Comparison of ENCODE assay signal across 8 mouse cellular contexts in genomic region chr16:22266384-22266783, GRCm38 (mm10). TPM values are rescaled to one million over a fixed set of nuclear protein-coding genes. Genes with fewer than 3 reads are reported as not detected.
DNase-seq lines count a peak whose midpoint lies in the region; ATAC-seq and TF ChIP-seq lines count a peak whose summit lies in the region.

No protein-coding gene starts in this region.

- H3K36me3 ChIP-seq in liver, embryonic 11.5 days (ENCODE audit: control insufficient read depth, insufficient read depth, low read length): no peaks in the 10 kb centered on the region
- H3K36me3 ChIP-seq in embryonic facial prominence, embryonic 14.5 days (ENCODE audit: control insufficient read depth, insufficient read depth, low read length): no peaks in the 10 kb centered on the region
- H3K36me3 ChIP-seq in limb, embryonic 11.5 days (ENCODE audit: control insufficient read depth, insufficient read depth, low read length): no peaks in the 10 kb centered on the region

- peaks cover 18% of the 10 kb centered on the region for H3K4me1 ChIP-seq in liver, embryonic 11.5 days (replicated peaks; ENCODE audit: control insufficient read depth, insufficient read depth, low read length)
- H3K4me1 ChIP-seq in embryonic facial prominence, embryonic 14.5 days (ENCODE audit: control insufficient read depth, insufficient read depth, low read length): peaks cover 10% of the 10 kb centered on the region
- H3K4me1 ChIP-seq in limb, embryonic 11.5 days (ENCODE audit: control insufficient read depth, insufficient read depth, low read length): 0 out of 2 replicates have a peak, but pooled peaks cover 8% of the 10 kb centered on the region
- H3K4me1 ChIP-seq in olfactory bulb, adult 2 months (ENCODE audit: control insufficient read depth, insufficient read depth, low read length): no peaks in the 10 kb centered on the region

- no peaks in the 10 kb centered on the region for H3K9me3 ChIP-seq in liver, embryonic 11.5 days (ENCODE audit: control insufficient read depth, low read length)
- no peaks in the 10 kb centered on the region for H3K9me3 ChIP-seq in embryonic facial prominence, embryonic 14.5 days (ENCODE audit: control insufficient read depth, low read length)
- no peaks in the 10 kb centered on the region for H3K9me3 ChIP-seq in limb, embryonic 11.5 days (ENCODE audit: control insufficient read depth, low read length)

- 35% methylated on average over 8 of the region's 8 CpGs for WGBS in liver, embryonic 11.5 days
- 38% methylated on average over 8 of the region's 8 CpGs for WGBS in embryonic facial prominence, embryonic 14.5 days
- 44% methylated on average over 8 of the region's 8 CpGs for WGBS in limb, embryonic 11.5 days
- WGBS in olfactory bulb, adult 2 months: 41% methylated on average over 8 of the region's 8 CpGs

- peak overlapping the region; percentile 100 for H3K4me3 ChIP-seq in liver, embryonic 11.5 days (ENCODE audit: low read depth, low read length)
- peak overlapping the region; percentile 64 for H3K4me3 ChIP-seq in embryonic facial prominence, embryonic 14.5 days (ENCODE audit: low read depth, low read length)
- peak overlapping the region; percentile 99 for H3K4me3 ChIP-seq in limb, embryonic 11.5 days (ENCODE audit: low read depth, low read length)
- no peak overlapping the region for H3K4me3 ChIP-seq in olfactory bulb, adult 2 months (ENCODE audit: insufficient read depth, low read depth, low read length)

- TF ChIP-seq CTCF in olfactory bulb, adult 2 months (IDR thresholded peaks at IDR 0.05; ENCODE audit: insufficient read depth, low read depth, low read length): no peak

- H3K9ac ChIP-seq in liver, embryonic 11.5 days (ENCODE audit: low read depth, low read length): peak overlapping the region; percentile 100
- H3K9ac ChIP-seq in embryonic facial prominence, embryonic 14.5 days (ENCODE audit: low read depth, low read length): peak overlapping the region; percentile 68
- peak overlapping the region; percentile 73 for H3K9ac ChIP-seq in limb, embryonic 11.5 days (ENCODE audit: low read length)

- DNase-seq in liver, embryonic 11.5 days (ENCODE audit: low spot score): no peak
- no peak for DNase-seq in liver
- DNase-seq in embryonic facial prominence, embryonic 14.5 days (ENCODE audit: low spot score): peak; percentile 11
- DNase-seq in limb, embryonic 11.5 days (ENCODE audit: low spot score): peak; percentile 51
- DNase-seq in cerebellum, adult 9-10 months: no peak
- DNase-seq in kidney, postnatal 25 days: no peak
- DNase-seq in layer of hippocampus, postnatal 25 days (ENCODE audit: extremely low spot score in 1 of 2, low spot score in 1 of 2): no peak

- no peaks in the 10 kb centered on the region for H3K27me3 ChIP-seq in liver, embryonic 11.5 days (replicated peaks; ENCODE audit: control insufficient read depth, insufficient read depth, low read length)
- no peaks in the 10 kb centered on the region for H3K27me3 ChIP-seq in embryonic facial prominence, embryonic 14.5 days (replicated peaks; ENCODE audit: control insufficient read depth, insufficient read depth, low read length)
- no peaks in the 10 kb centered on the region for H3K27me3 ChIP-seq in limb, embryonic 11.5 days (ENCODE audit: control insufficient read depth, insufficient read depth, low read length)

- TF ChIP-seq POLR2A in olfactory bulb, adult 2 months (IDR thresholded peaks at IDR 0.05; ENCODE audit: insufficient read depth, low read depth, low read length): no peak

- peak overlapping the region; percentile 81 for H3K4me2 ChIP-seq in liver, embryonic 11.5 days
- peak overlapping the region; percentile 60 for H3K4me2 ChIP-seq in embryonic facial prominence, embryonic 14.5 days (ENCODE audit: low read depth, low read length)
- peak overlapping the region; percentile 45 for H3K4me2 ChIP-seq in limb, embryonic 11.5 days (ENCODE audit: low read depth, severe bottlenecking)

- ATAC-seq in liver, embryonic 11.5 days (replicated peaks; ENCODE audit: low FRiP score): no peak; the same call in 1 of the 2 replicates
- no peak for ATAC-seq in embryonic facial prominence, embryonic 14.5 days (ENCODE audit: low read depth)
- ATAC-seq in limb, embryonic 11.5 days (ENCODE audit: insufficient number of reproducible peaks, low FRiP score, low TSS enrichment, low read depth): peak; percentile 3; the same call in 1 of the 2 replicates

- peak overlapping the region; percentile 66; the same call in 1 of the 2 replicates for H3K27ac ChIP-seq in liver, embryonic 11.5 days (ENCODE audit: low read depth, low read length)
- peak overlapping the region; percentile 98 for H3K27ac ChIP-seq in embryonic facial prominence, embryonic 14.5 days (replicated peaks; ENCODE audit: low read depth, low read length)
- no peak overlapping the region for H3K27ac ChIP-seq in limb, embryonic 11.5 days (replicated peaks; ENCODE audit: low read depth, low read length)
- peak overlapping the region; percentile 88; the same call in 1 of the 2 replicates for H3K27ac ChIP-seq in olfactory bulb, adult 2 months (ENCODE audit: insufficient read depth, low read depth, low read length)

RNA-seq across cellular contexts. Expression of gene Tra2b, which starts 0.6 kb away (rescaled TPM):
- 331 and 367 TPM in 2 replicates for polyA plus RNA-seq in liver, embryonic 11.5 days (2014; fragmentation: Nextera tagmentation; extraction: Ambion mirVana)
- 266 and 290 TPM in 2 replicates for polyA plus RNA-seq in embryonic facial prominence, embryonic 14.5 days (2014; fragmentation: Nextera tagmentation; extraction: Ambion mirVana)
- 481 and 509 TPM in 2 replicates for polyA plus RNA-seq in limb, embryonic 11.5 days (2014; fragmentation: Nextera tagmentation; extraction: Ambion mirVana)
- polyA plus RNA-seq in olfactory bulb, adult 2 months (2012; ENCODE audit: insufficient read depth, insufficient read length, low replicate concordance, missing spikeins): 169 TPM in 1 of 2 replicates, not detected in the other
- total RNA-seq in layer of hippocampus, postnatal 25 days (2021): 10 to 100 TPM; 68.5 to 80.2 TPM

Comparison
In these comparisons a context has a peak if more than half of its experiments do, and no peak if none do; other contexts are left out.
1. DNase-seq: peak in embryonic facial prominence, embryonic 14.5 days (single experiment) and limb, embryonic 11.5 days (single experiment); none in liver, embryonic 11.5 days (single experiment), liver (single experiment), cerebellum, adult 9-10 months (single experiment), kidney, postnatal 25 days (0 of 2) and layer of hippocampus, postnatal 25 days (0 of 2).
2. Peak in every context shown above with its lines, with median percentiles within 50 percentile points of each other: H3K4me2 ChIP-seq and H3K9ac ChIP-seq.